ENCODE assay signal across 15 mouse cellular contexts in genomic region chr2:11356714-11357113, GRCm38 (mm10).
"Had no signal": no experiment of that assay in that cellular context is flagged by ENCODE, and none has a peak within 500 bp of the region (broad histone marks: within the 10 kb centered on the region; RNA-seq: fewer than 3 reads in every experiment).

No protein-coding gene starts in this region.

- H3K9ac ChIP-seq: liver, embryonic 15.5 days; liver, postnatal 0 days; lung, embryonic 15.5 days; midbrain, embryonic 13.5 days; midbrain, embryonic 15.5 days; neural tube, embryonic 12.5 days had no signal

- H3K27me3 ChIP-seq: liver, embryonic 15.5 days; lung, embryonic 15.5 days; midbrain, embryonic 13.5 days; midbrain, embryonic 15.5 days; neural tube, embryonic 12.5 days had no signal

- H3K4me1 ChIP-seq: lung, embryonic 15.5 days; midbrain, embryonic 13.5 days; midbrain, embryonic 15.5 days; neural tube, embryonic 12.5 days had no signal

- DNase-seq: liver, postnatal 0 days; lung, adult 2 months; lung, postnatal 14 days; lung, postnatal 36 days; right cerebral cortex, postnatal 14 days; thymus, adult 18-20 months; thymus, postnatal 14 days; thymus, postnatal 36 days had no signal

- ATAC-seq: liver, postnatal 0 days; lung, postnatal 0 days; midbrain, embryonic 13.5 days; midbrain, embryonic 15.5 days had no signal

- H3K36me3 ChIP-seq: liver, embryonic 15.5 days; lung, embryonic 15.5 days; midbrain, embryonic 13.5 days; midbrain, embryonic 15.5 days; neural tube, embryonic 12.5 days had no signal

- H3K27ac ChIP-seq: liver, embryonic 15.5 days; lung, embryonic 15.5 days; macrophage; midbrain, embryonic 13.5 days; midbrain, embryonic 15.5 days; neural tube, embryonic 12.5 days had no signal

- H3K9me3 ChIP-seq: liver, embryonic 15.5 days; lung, embryonic 15.5 days; midbrain, embryonic 13.5 days; midbrain, embryonic 15.5 days had no signal

- H3K4me3 ChIP-seq: liver, embryonic 15.5 days; lung, embryonic 15.5 days; midbrain, embryonic 13.5 days; midbrain, embryonic 15.5 days; neural tube, embryonic 12.5 days had no signal
